Mouse (Mus musculus) olfactory bulb, adult 2 months (tissue): ENCODE results near the gene Bbc3. TPM values are rescaled to one million over a fixed set of nuclear protein-coding genes. Genes with fewer than 3 reads are reported as not detected.
A peak's percentile ranks its signal among the peaks of the same experiment; 100 is the strongest.

Experiments used
- H3K27ac ChIP-seq: fragments of 200-500 bp; 2 replicates; pipeline ENCODE4 v1.5.1; 2012; ENCODE audit warnings: low read depth, low read length; ENCODE audit not compliant: insufficient read depth
- H3K4me1 ChIP-seq: fragments of 200-500 bp; 2 replicates; pipeline ENCODE4 v1.6.1; 2012; ENCODE audit warnings: low read length; ENCODE audit not compliant: control insufficient read depth, insufficient read depth
- H3K4me3 ChIP-seq: fragments of 200-500 bp; 2 replicates; pipeline ENCODE4 v1.5.1; 2012; ENCODE audit warnings: mild to moderate bottlenecking, low read depth, low read length, moderate library complexity; ENCODE audit not compliant: insufficient read depth
- CTCF ChIP-seq: fragments of 200-500 bp; IDR thresholded peaks from 2 replicates; pipeline ENCODE4 v1.5.1; 2012; ENCODE audit warnings: low read depth, mild to moderate bottlenecking, low read length, moderate library complexity; ENCODE audit not compliant: insufficient read depth
- POLR2A ChIP-seq: fragments of 200-500 bp; IDR thresholded peaks from 2 replicates; pipeline ENCODE4 v1.6.1; 2012; ENCODE audit warnings: mild to moderate bottlenecking, low read depth, low read length, moderate library complexity; ENCODE audit not compliant: insufficient read depth
- WGBS: fragments of 180-500 bp; shearing (Covaris S2); methylation state at CpG from one replicate; pipeline ENCODE4 v1.1.7; 2018; 5-methylcytosine and 5-hydroxymethylcytosine counted together
- polyA plus RNA-seq: library from polyadenylated mRNA; stranded (reverse); fragments of >200 nt; gene quantifications from 2 replicates; pipeline ENCODE4 v1.2.4, GENCODE M21; 2012; ENCODE audit warnings: low replicate concordance; ENCODE audit not compliant: missing spikeins, insufficient read depth, insufficient read length

Gene Bbc3
- polyA plus RNA-seq, 1 experiment = not detected

GRCm38 (mm10) chr7:16286026-16286961 lies 21.9 kb upstream of the Bbc3 start, which contains the start of gene Ccdc9:
TSS of gene Ccdc9 (minus strand) at chr7:16286795.
- Histone ChIP-seq H3K4me3 (peak within 1 kb of the TSS; percentile 62), H3K27ac (peak within 1 kb of the TSS; percentile 82), H3K4me1 (peaks cover 16% of the 10 kb centered on the region)
- TF ChIP-seq CTCF (0 out of 2 replicates have a peak, but pooled peaks have one; percentile 4), POLR2A (0 out of 2 replicates have a peak, but pooled peaks have one; percentile 32)
- WGBS = 1% methylated on average over 70 of the region's 70 CpGs

DNA sequence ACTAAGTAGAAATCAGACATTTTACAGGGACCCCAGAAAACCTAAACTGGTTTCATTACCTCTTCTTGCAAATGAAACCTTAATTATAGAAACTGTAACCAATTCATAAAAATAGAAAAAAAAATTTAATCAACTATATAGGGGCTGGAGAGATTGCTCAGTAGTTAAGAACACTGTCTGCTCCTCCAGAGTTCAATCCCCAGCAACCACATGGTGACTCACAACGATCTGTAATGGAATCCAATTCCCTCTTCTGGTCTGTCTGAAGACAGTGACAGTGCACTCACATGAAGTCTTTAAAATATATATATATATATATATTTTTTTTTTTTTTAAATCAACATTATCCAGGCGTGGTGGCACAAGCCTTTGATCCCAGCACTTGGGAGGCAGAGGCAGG lies 21.2 kb upstream of the Bbc3 start:
- Histone ChIP-seq H3K27ac (peak overlapping the region; percentile 82), H3K4me3 (peak overlapping the region; percentile 62; the same call in 1 of the 2 replicates), H3K4me1 (peaks cover 16% of the 10 kb centered on the region)
- WGBS = 66% methylated on average over 2 of the region's 2 CpGs
- TF ChIP-seq POLR2A (no peak), CTCF (no peak)

DNA sequence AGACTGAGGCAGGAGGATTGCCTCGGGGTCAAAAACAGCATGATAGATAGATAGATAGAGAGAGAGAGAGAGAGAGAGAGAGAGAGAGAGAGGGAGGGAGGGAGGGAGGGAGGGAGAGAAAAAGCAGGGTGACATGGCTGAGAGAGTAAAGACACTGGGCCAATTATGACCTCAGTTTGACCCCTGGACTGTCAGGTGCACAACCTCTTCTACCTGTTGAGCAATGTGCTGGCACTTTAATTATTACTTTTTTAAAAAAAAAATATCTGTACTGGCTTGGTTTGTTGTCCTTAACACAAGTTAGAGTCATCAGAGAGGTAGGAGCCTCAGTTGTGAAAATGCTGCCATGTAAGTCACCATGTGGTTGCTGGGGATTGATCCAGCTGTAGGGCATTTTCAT lies 20.4 kb upstream of the Bbc3 start:
- no peak for TF ChIP-seq POLR2A
- TF ChIP-seq CTCF = no peak
- no peak overlapping the region for H3K4me3 ChIP-seq
- peaks cover 16% of the 10 kb centered on the region for H3K4me1 ChIP-seq
- no peak overlapping the region for H3K27ac ChIP-seq
- WGBS = 90% methylated on average over 1 of the region's 1 CpGs

DNA sequence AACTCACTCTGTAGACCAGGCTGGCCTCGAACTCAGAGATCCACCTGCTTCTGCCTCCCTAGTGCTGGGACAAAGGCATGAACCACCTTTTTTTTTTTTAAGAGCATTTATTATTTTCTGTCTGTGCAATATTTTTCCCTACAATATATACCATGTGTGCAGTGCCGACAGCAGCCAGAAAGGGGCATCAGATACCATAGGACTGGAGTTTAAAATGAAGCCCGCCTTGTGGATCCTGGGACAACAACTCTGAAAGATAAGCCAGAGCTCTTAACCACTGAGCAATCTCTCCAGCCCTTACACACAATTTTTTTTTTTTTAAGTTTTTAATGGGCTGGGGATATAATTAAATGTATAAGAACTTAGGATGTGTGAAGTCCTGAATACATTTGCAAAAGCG lies 13.8 kb upstream of the Bbc3 start:
- Histone ChIP-seq H3K4me3 (no peak overlapping the region), H3K27ac (no peak overlapping the region), H3K4me1 (peaks cover 13% of the 10 kb centered on the region)
- 24% methylated on average over 4 of the region's 4 CpGs for WGBS
- no peak for TF ChIP-seq CTCF
- TF ChIP-seq POLR2A = no peak

DNA sequence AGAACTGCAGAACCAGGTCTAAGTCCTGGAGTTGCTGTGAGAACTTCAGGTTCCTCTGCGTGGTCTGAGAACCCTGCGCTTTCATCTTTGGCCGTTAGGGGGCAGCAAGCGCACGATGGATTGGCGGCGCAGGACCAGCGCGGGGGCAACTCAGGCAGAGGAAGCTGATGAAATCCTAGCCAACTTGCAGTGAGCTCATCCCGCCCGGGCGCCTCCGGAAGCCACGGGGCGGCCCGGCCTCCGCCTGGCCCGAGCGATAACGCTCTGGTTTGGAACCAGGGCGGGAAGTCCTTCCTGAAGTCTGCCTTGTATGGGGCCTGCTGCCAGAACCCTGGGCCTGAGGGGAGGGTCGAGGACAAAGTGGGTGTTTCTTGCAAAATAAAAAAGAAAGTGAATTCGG lies 13.4 kb upstream of the Bbc3 start:
- peak overlapping the region; percentile 85 for H3K27ac ChIP-seq
- H3K4me3 ChIP-seq = peak overlapping the region; percentile 62
- TF ChIP-seq CTCF (peak; percentile 89), POLR2A (peak; percentile 23; the same call in 1 of the 2 replicates)
- H3K4me1 ChIP-seq = peaks cover 13% of the 10 kb centered on the region
- under 1% methylated on average over 23 of the region's 23 CpGs for WGBS

DNA sequence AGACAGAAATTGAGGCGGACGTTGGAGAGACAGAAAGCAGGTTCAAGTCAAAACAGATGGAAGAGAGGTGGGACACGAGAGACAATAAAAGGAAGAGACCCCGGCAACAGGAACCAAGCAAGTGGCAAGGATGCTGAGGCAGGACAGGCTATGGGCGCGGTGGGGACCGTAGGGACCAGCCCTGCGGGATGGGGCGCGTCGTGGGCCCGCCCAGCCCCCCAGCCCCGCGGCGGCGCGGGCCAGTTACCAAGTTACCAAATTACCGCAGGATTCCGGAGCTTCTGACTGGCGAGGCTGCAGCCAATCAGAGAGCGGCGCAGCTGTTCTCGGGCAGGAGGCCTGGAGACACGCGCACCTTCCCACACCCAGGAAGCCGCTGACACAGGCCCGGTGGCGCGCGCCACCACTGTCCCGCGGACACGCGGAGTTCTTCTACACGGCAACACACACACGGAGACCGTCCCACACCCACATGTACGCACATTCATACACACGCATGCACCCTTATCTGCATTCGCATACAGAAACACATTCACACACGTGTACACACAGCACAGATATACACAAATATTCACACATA lies 12.8 kb upstream of the Bbc3 start:
- Histone ChIP-seq H3K4me3 (peak overlapping the region; percentile 62), H3K27ac (peak overlapping the region; percentile 85), H3K4me1 (peaks cover 13% of the 10 kb centered on the region)
- 1% methylated on average over 41 of the region's 41 CpGs for whole genome bisulfite sequencing
- TF ChIP-seq POLR2A = peak; percentile 45
- no peak; the same call in 1 of the 2 replicates for TF ChIP-seq CTCF

DNA sequence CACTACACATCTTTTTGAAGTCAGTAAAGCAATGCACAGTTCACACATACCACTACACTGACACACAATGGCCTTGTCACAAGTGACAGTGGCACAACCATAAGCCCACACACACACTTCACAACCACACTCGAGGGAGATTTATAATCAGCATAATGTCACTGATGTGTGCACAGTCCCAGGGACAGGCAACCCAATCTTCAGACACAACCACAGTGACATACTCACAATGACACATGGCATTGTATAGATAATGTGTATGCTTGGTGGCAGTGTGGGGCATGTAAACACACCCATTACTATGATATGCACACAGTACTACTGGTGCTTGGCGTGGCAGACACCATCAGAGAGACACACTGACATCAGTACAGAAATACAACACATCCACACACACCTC lies 12.0 kb upstream of the Bbc3 start:
- TF ChIP-seq CTCF (no peak), POLR2A (no peak)
- peak overlapping the region; percentile 66; the same call in 1 of the 2 replicates for H3K27ac ChIP-seq
- no peak overlapping the region for H3K4me3 ChIP-seq
- H3K4me1 ChIP-seq = peaks cover 13% of the 10 kb centered on the region
- 34% methylated on average over 2 of the region's 2 CpGs for WGBS

- peaks cover 13% of the 10 kb centered on the region for H3K4me1 ChIP-seq
- H3K4me3 ChIP-seq = peak overlapping the region; percentile 43
- TF ChIP-seq POLR2A = 0 out of 2 replicates have a peak, but pooled peaks have one; percentile 31
- TF ChIP-seq CTCF = no peak
- under 1% methylated on average over 22 of the region's 22 CpGs for WGBS
- peak overlapping the region; percentile 92 for H3K27ac ChIP-seq
Observed at GRCm38 (mm10) chr7:16296766-16297390, 11.3 kb upstream of the Bbc3 start.

- no peak overlapping the region for H3K4me3 ChIP-seq
- H3K4me1 ChIP-seq = peaks cover 13% of the 10 kb centered on the region
- TF ChIP-seq POLR2A = no peak
- no peak for TF ChIP-seq CTCF
- 67% methylated on average over 2 of the region's 2 CpGs for WGBS
- peak overlapping the region; percentile 20; the same call in 1 of the 2 replicates for H3K27ac ChIP-seq
Observed at GRCm38 (mm10) chr7:16297616-16298015, 10.6 kb upstream of the Bbc3 start.
